Mouse (Mus musculus): ENCODE results near the gene Pum2. TPM values are rescaled to one million over a fixed set of nuclear protein-coding genes. Genes with fewer than 3 reads are reported as not detected.
"Not testable (repeated sequence)": the region's sequence is repeated elsewhere in the genome, so short reads cannot be mapped to it uniquely, and the experiment has no call there.

Gene Pum2
- polyA plus RNA-seq, 1 experiment = 99.7 TPM

DNA sequence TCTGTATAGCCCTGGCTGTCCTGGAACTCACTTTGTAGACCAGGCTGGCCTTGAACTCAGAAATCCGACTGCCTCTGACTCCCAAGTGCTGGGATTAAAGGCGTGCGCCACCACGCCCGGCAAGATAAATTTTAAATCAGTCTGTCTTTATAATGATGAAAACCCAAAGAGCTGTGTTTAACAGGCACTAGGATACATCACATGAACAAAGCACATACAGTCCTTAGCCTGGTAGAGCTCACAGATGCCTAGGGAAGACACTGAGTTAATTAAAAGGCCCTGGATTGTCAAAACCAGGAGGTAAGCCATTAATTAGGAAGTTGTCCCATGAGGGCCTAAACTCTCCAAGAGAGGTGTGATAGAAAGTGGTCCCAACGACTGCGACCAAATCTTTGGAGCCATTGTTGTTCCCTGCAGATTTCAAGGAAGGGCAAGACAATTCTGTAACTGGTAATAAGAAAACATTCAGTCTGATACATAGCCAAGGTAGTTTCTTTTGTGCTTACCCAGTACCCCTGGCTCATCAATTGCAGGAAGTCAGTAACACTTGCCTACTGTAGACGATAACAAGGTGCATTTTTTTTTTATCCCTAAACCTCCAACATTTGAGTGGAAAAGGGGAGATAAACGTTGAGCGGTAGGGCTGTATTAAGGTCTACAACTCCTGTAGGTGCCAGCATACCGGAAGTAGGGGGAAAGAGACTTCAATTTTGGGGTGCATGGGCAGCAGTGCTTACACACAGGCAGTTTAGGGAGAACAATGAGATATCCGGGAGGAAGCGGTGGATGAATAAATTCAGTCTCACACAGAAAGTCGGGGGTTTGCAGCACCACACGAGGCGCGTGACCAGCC, 587 bp upstream of the Pum2 start:
- peak; percentile 51 for DNase-seq (ENCODE audit: low read depth)
- TF ChIP-seq CTCF (IDR thresholded peaks at IDR 0.05; ENCODE audit: borderline replicate concordance, extremely low read depth, insufficient read depth, insufficient read length) (no peak), POLR2A (IDR thresholded peaks at IDR 0.05; ENCODE audit: borderline replicate concordance, extremely low read depth, insufficient read depth, insufficient read length, poor library complexity, severe bottlenecking) (no peak)

DNA sequence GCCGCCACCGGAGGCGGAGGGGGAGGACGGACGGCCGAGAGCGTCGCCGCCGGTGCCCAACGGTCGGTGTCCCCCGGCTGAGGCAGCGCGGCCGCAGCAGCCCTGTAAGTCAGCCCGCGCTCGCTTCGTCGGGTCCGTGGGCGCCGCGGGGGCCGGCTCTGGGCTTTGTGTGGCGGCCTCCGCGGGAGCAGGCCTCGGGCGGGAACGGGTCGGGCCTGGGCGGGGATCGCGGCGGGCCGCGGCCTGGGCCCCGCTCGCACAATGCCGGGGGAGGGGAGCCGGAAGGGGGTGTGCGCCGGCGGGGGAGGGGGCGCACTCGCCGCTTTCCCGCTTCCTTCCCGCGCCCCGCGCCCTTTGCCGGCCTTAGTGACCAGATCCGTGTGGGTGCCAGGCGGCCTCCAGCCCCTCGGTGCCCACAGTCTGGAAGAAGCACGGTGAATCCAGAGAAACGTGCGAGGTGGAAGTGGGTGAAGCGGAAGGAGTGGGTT, 487 bp downstream of the Pum2 start:
- no peak for TF ChIP-seq CTCF (IDR thresholded peaks at IDR 0.05; ENCODE audit: borderline replicate concordance, extremely low read depth, insufficient read depth, insufficient read length)
- TF ChIP-seq POLR2A (IDR thresholded peaks at IDR 0.05; ENCODE audit: borderline replicate concordance, extremely low read depth, insufficient read depth, insufficient read length, poor library complexity, severe bottlenecking) = peak; percentile 55; the same call in 1 of the 2 replicates
- DNase-seq (ENCODE audit: low read depth) = peak; percentile 69

DNA sequence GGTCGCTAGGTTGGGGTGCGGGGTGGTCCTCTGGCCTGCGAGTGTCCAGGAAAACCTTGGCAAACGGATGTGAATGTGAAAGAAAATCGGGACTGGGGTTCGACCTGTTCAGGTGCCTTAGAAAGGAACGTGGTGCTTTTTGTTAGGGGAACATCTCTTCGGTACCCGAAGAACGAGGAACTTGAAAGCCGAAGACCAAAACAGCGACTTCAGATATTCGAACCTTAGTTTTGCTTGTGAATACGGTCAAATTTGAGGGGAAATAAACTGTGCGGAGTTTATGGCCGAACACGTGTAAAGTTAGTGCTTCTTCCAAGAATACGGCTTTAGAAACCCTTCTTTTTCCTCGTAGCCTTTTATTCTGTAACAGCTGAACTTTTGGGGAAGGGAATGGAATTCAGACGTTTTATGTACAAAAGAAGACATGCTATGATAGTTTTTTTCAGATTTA, 982 bp downstream of the Pum2 start:
- TF ChIP-seq POLR2A (IDR thresholded peaks at IDR 0.05; ENCODE audit: borderline replicate concordance, extremely low read depth, insufficient read depth, insufficient read length, poor library complexity, severe bottlenecking) = no peak
- TF ChIP-seq CTCF (IDR thresholded peaks at IDR 0.05; ENCODE audit: borderline replicate concordance, extremely low read depth, insufficient read depth, insufficient read length) = no peak
- peak; percentile 52 for DNase-seq (ENCODE audit: low read depth)

DNA sequence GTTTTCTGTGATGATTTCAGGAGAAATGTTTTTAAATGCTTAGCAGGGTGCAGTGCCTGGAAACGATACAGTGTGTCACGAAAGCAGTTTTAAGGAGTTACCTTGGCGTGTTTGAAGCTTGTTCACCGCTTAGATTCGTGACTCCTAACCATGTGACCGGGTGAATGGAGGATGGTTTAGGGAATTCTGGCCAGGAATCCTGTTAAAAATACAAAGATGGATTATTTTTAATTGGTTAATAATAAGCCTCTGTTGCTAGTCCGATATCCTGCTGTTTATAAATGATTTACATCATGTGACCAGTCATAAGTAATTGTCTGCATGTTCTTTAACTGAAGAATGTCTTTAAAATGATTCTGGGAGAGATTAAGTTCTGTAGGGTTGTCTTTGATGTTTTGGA, 1.4 kb downstream of the Pum2 start:
- DNase-seq (ENCODE audit: low read depth) = peak; percentile 38
- TF ChIP-seq POLR2A (IDR thresholded peaks at IDR 0.05; ENCODE audit: borderline replicate concordance, extremely low read depth, insufficient read depth, insufficient read length, poor library complexity, severe bottlenecking) = no peak
- TF ChIP-seq CTCF (IDR thresholded peaks at IDR 0.05; ENCODE audit: borderline replicate concordance, extremely low read depth, insufficient read depth, insufficient read length) = no peak

DNA sequence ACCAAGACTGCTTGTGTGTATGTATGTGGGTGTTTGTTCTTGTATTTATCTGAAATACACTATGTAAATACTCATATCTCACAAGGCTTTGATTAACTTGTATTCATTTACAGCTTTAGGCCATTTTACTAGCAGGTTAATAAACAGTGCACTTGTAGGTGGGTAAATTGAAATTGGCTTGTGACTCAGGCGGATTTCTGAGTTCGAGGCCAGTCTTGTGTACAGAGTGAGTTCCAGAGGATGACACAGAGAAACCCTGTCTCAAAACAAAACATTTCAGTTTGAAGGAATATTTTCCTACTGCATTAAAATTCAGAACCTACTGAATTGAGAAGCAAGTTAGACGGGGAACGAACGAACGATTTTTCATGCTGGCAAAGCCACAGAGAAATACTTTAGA, 2.4 kb downstream of the Pum2 start:
- no peak for TF ChIP-seq POLR2A (IDR thresholded peaks at IDR 0.05; ENCODE audit: borderline replicate concordance, extremely low read depth, insufficient read depth, insufficient read length, poor library complexity, severe bottlenecking)
- no peak for TF ChIP-seq CTCF (IDR thresholded peaks at IDR 0.05; ENCODE audit: borderline replicate concordance, extremely low read depth, insufficient read depth, insufficient read length)
- DNase-seq (ENCODE audit: low read depth) = no peak

DNA sequence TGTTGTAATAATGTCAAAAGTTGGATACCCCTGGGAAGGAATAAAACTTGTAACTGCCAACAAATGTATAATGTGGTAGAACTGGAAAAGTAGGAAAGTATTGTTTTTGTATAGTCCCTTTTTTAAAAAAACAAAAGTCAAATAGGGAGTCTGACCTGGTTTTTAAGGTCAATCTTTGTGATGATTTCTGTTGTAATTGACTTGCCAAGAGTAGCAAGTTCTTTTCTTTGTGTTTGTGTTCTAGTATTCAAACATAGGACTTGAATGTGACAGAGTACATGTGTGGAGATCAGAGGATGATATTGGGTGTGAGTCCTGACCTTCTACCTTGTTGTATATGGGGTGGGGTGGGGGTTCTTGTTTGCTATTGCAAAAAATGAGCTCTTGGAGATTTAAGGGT, 4.0 kb downstream of the Pum2 start:
- no peak for DNase-seq (ENCODE audit: low read depth)
- TF ChIP-seq CTCF (IDR thresholded peaks at IDR 0.05; ENCODE audit: borderline replicate concordance, extremely low read depth, insufficient read depth, insufficient read length) = no peak
- TF ChIP-seq POLR2A (IDR thresholded peaks at IDR 0.05; ENCODE audit: borderline replicate concordance, extremely low read depth, insufficient read depth, insufficient read length, poor library complexity, severe bottlenecking) = no peak

DNA sequence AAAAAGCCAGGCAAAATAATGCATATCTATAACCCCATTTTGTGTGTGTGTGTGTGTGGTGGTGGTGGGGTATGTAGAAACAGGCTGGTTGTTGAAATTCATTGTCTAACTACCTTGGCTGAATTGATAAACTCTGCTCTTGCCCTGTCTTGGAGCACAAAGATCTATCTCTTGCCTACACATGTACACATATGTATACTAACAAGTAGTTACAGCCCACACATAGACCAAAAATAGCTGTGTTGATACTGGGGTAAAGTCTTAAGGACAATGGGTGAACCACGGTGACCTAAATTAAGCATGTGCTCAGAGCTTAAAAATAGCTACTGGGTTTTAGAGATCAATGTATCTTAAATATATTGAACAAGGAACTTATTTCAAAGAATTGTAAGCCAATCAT, 10.3 kb downstream of the Pum2 start:
- TF ChIP-seq CTCF (IDR thresholded peaks at IDR 0.05; ENCODE audit: borderline replicate concordance, extremely low read depth, insufficient read depth, insufficient read length) = no peak
- TF ChIP-seq POLR2A (IDR thresholded peaks at IDR 0.05; ENCODE audit: borderline replicate concordance, extremely low read depth, insufficient read depth, insufficient read length, poor library complexity, severe bottlenecking) = no peak
- DNase-seq (ENCODE audit: low read depth) = no peak

DNA sequence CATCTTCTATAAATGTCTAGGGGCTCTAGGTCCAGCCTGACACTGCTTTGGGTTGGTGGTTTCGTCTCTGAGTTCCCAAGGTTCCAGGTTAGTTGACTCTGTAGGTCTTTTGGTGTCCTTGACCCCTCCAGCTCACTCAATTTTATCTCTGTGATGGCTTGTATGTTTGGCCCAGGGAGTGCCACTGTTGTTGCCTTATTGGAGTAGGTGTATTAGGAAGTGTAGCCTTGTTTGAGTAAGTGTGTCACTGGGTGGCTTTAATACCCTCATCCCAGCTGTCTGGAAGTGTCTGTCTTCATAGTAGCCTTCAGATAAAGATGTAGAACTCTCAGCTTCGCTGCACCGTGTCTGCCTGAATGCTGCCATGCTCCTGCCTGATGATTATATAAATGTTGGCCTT, 11.1 kb downstream of the Pum2 start:
- no peak for DNase-seq (ENCODE audit: low read depth)
- TF ChIP-seq POLR2A (IDR thresholded peaks at IDR 0.05; ENCODE audit: borderline replicate concordance, extremely low read depth, insufficient read depth, insufficient read length, poor library complexity, severe bottlenecking) (no peak), CTCF (IDR thresholded peaks at IDR 0.05; ENCODE audit: borderline replicate concordance, extremely low read depth, insufficient read depth, insufficient read length) (no peak)

DNA sequence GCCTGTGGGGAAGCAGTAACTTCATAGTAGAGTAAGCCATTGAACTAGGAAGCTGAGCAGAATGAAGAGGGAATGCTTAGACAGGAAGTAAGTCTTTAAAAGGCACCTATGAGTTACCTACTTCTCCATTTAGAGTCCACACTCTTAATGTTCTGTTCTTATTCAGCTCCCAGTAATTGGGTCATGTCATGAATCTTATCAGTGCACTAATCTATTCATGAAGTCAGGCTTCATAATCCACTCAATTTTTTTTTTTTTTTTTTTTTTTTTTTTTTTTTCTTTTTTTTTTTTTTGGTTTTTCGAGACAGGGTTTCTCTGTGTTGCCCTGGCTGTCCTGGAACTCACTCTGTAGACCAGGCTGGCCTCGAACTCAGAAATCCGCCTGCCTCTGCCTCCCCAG, 15.9 kb downstream of the Pum2 start:
- DNase-seq (ENCODE audit: low read depth) = not testable (repeated sequence)

DNA sequence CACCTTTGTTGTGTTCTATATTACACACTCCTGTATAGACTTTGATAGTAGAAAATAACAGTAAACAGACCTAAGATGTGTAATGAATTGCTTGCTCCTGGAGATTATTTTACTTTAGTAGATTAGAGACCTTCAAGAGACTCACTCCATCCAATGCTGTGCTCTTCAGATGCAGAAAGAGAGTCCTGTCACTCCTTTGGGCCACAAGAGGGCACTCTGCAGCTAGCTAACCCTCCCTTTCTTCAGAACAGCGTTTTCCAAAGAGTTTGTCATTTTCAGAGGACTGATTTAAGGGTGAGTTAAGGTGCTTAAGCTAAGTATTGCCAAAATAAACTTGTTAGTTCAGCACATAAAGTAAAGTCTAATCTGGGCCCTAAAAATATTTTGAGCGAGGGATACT, 25.0 kb downstream of the Pum2 start:
- DNase-seq (ENCODE audit: low read depth) = peak; percentile 69
- TF ChIP-seq POLR2A (IDR thresholded peaks at IDR 0.05; ENCODE audit: borderline replicate concordance, extremely low read depth, insufficient read depth, insufficient read length, poor library complexity, severe bottlenecking) (no peak), CTCF (IDR thresholded peaks at IDR 0.05; ENCODE audit: borderline replicate concordance, extremely low read depth, insufficient read depth, insufficient read length) (peak; percentile 76; the same call in 1 of the 2 replicates)

DNA sequence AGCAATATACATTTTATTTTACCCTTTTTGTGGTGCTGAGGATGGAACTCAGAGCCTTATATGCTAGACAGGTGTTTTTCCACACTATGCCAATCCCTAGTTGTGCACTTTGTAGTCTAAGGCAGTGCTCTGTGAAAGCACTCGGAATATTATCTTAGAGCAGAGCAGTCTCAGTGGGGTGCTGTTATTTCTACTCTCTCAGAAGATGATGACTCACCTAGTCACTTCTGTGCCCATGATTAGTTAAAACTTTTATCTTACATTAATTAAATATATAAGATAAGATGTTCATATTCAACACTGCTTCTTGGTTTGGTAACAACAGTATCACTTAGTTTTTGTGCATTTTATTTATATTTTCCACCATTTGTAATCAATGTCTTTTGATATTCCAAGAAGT, 30.1 kb downstream of the Pum2 start:
- DNase-seq (ENCODE audit: low read depth) = no peak
- TF ChIP-seq CTCF (IDR thresholded peaks at IDR 0.05; ENCODE audit: borderline replicate concordance, extremely low read depth, insufficient read depth, insufficient read length) = no peak
- no peak for TF ChIP-seq POLR2A (IDR thresholded peaks at IDR 0.05; ENCODE audit: borderline replicate concordance, extremely low read depth, insufficient read depth, insufficient read length, poor library complexity, severe bottlenecking)

DNA sequence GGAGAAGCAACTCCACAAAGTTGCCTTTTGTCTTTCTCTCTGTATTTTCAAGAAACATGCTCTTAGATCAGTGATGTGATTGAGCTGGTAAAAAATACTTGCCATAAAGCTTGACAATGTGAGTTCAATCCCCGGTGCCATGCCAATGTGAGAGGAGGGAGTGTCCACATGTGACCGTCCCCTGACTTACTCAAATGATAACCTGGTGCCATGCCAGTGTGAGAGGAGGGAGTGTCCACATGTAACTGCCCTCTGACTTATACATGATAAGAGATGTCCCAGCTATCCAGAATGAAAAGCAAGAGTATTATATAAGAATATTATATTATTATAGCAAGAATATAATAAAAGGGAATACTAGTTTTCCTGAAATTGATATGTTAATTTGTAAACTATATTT, 34.9 kb downstream of the Pum2 start:
- TF ChIP-seq CTCF (IDR thresholded peaks at IDR 0.05; ENCODE audit: borderline replicate concordance, extremely low read depth, insufficient read depth, insufficient read length) = no peak
- no peak for TF ChIP-seq POLR2A (IDR thresholded peaks at IDR 0.05; ENCODE audit: borderline replicate concordance, extremely low read depth, insufficient read depth, insufficient read length, poor library complexity, severe bottlenecking)
- no peak for DNase-seq (ENCODE audit: low read depth)

All from brain, embryonic 14.5 days (tissue).